Mouse (Mus musculus): Measurements from ENCODE around the gene Atf6b. TPM values are rescaled to one million over a fixed set of nuclear protein-coding genes. Genes with fewer than 3 reads are reported as not detected.

Atf6b gene
- polyA plus RNA-seq, 1 experiment from 2014 or later = 12.9 TPM

- ATAC-seq = no peak
- Histone ChIP-seq H3K27me3 (ENCODE audit: insufficient read depth, low read length) (peaks cover 30% of the 10 kb centered on the region), H3K27ac (ENCODE audit: low read depth) (no peak overlapping the region), H3K4me1 (ENCODE audit: insufficient read depth) (peaks cover 6% of the 10 kb centered on the region), H3K36me3 (replicated peaks; ENCODE audit: insufficient read depth, low read length) (peaks cover 3% of the 10 kb centered on the region), H3K9me3 (ENCODE audit: low read length) (no peaks in the 10 kb centered on the region), H3K9ac (replicated peaks) (no peak overlapping the region), H3K4me2 (ENCODE audit: low read depth, low read length) (no peak overlapping the region), H3K4me3 (ENCODE audit: low read depth, low read length) (no peak overlapping the region)
- TF ChIP-seq CTCF (IDR thresholded peaks at IDR 0.05; ENCODE audit: low read depth) = no peak
- no peak for DNase-seq
- WGBS (ENCODE audit: insufficient replicate concordance) = 68% methylated on average over 3 of the region's 3 CpGs
These were observed 11.6 kb downstream of the Atf6b start for GRCm38 (mm10) chr17:34658591-34658990.

GRCm38 (mm10) chr17:34659181-34659896 lies 12.4 kb downstream of the Atf6b start:
- TF ChIP-seq CTCF (IDR thresholded peaks at IDR 0.05; ENCODE audit: low read depth) (no peak), EP300 (IDR thresholded peaks at IDR 0.05; ENCODE audit: low read depth) (no peak)
- Histone ChIP-seq H3K4me1 (ENCODE audit: insufficient read depth) (peaks cover 6% of the 10 kb centered on the region), H3K9ac (replicated peaks) (no peak overlapping the region), H3K27ac (ENCODE audit: low read depth) (no peak overlapping the region), H3K4me3 (ENCODE audit: low read depth, low read length) (no peak overlapping the region), H3K4me2 (ENCODE audit: low read depth, low read length) (no peak overlapping the region), H3K27me3 (ENCODE audit: insufficient read depth, low read length) (peaks cover 32% of the 10 kb centered on the region), H3K9me3 (ENCODE audit: low read length) (no peaks in the 10 kb centered on the region), H3K36me3 (replicated peaks; ENCODE audit: insufficient read depth, low read length) (peaks cover 2% of the 10 kb centered on the region; the same call in 1 of the 2 replicates)
- DNase-seq (no peak), ATAC-seq (no peak)
- WGBS (ENCODE audit: insufficient replicate concordance) = 43% methylated on average over 12 of the region's 12 CpGs

GRCm38 (mm10) chr17:34659897-34660214 lies 12.9 kb downstream of the Atf6b start:
- 62% methylated on average over 3 of the region's 3 CpGs for whole genome bisulfite sequencing (ENCODE audit: insufficient replicate concordance)

GRCm38 (mm10) chr17:34660259-34660820 lies 13.4 kb downstream of the Atf6b start:
- Histone ChIP-seq H3K4me1 (ENCODE audit: insufficient read depth) (peaks cover 3% of the 10 kb centered on the region), H3K27me3 (ENCODE audit: insufficient read depth, low read length) (peaks cover 32% of the 10 kb centered on the region), H3K4me3 (ENCODE audit: low read depth, low read length) (no peak overlapping the region), H3K36me3 (replicated peaks; ENCODE audit: insufficient read depth, low read length) (no peaks in the 10 kb centered on the region), H3K9me3 (ENCODE audit: low read length) (no peaks in the 10 kb centered on the region), H3K4me2 (ENCODE audit: low read depth, low read length) (no peak overlapping the region), H3K9ac (replicated peaks) (no peak overlapping the region), H3K27ac (ENCODE audit: low read depth) (0 out of 2 replicates have a peak overlapping the region, but pooled peaks have one; percentile 16)
- TF ChIP-seq EP300 (IDR thresholded peaks at IDR 0.05; ENCODE audit: low read depth) (no peak), CTCF (IDR thresholded peaks at IDR 0.05; ENCODE audit: low read depth) (no peak)
- DNase-seq (no peak), ATAC-seq (no peak)
- WGBS (ENCODE audit: insufficient replicate concordance) = 39% methylated on average over 11 of the region's 11 CpGs

More at GRCm38 (mm10) chr17:34659897-34660214, 12.9 kb downstream of the Atf6b start:
- no peak overlapping the region for H3K4me2 ChIP-seq (ENCODE audit: low read depth, low read length)
- no peak for DNase-seq
- peaks cover 6% of the 10 kb centered on the region for H3K4me1 ChIP-seq (ENCODE audit: insufficient read depth)
- no peak for TF ChIP-seq CTCF (IDR thresholded peaks at IDR 0.05; ENCODE audit: low read depth)
- no peak for TF ChIP-seq EP300 (IDR thresholded peaks at IDR 0.05; ENCODE audit: low read depth)
- H3K27ac ChIP-seq (ENCODE audit: low read depth) = no peak overlapping the region
- no peak overlapping the region for H3K9ac ChIP-seq (replicated peaks)
- H3K27me3 ChIP-seq (ENCODE audit: insufficient read depth, low read length) = peaks cover 32% of the 10 kb centered on the region
- no peaks in the 10 kb centered on the region for H3K9me3 ChIP-seq (ENCODE audit: low read length)
- H3K36me3 ChIP-seq (replicated peaks; ENCODE audit: insufficient read depth, low read length) = no peaks in the 10 kb centered on the region
- H3K4me3 ChIP-seq (ENCODE audit: low read depth, low read length) = no peak overlapping the region
- ATAC-seq = no peak

GRCm38 (mm10) chr17:34661121-34661591 lies 14.2 kb downstream of the Atf6b start:
- Histone ChIP-seq H3K9ac (replicated peaks) (no peak overlapping the region; the same call in 1 of the 2 replicates), H3K27me3 (ENCODE audit: insufficient read depth, low read length) (peaks cover 32% of the 10 kb centered on the region), H3K4me1 (ENCODE audit: insufficient read depth) (peaks cover under 1% of the 10 kb centered on the region; the same call in 1 of the 2 replicates), H3K36me3 (replicated peaks; ENCODE audit: insufficient read depth, low read length) (no peaks in the 10 kb centered on the region), H3K4me2 (ENCODE audit: low read depth, low read length) (peak overlapping the region; percentile 11; the same call in 1 of the 2 replicates), H3K4me3 (ENCODE audit: low read depth, low read length) (no peak overlapping the region), H3K27ac (ENCODE audit: low read depth) (0 out of 2 replicates have a peak overlapping the region, but pooled peaks have one; percentile 12), H3K9me3 (ENCODE audit: low read length) (no peaks in the 10 kb centered on the region)
- WGBS (ENCODE audit: insufficient replicate concordance) = 6% methylated on average over 18 of the region's 19 CpGs
- TF ChIP-seq EP300 (IDR thresholded peaks at IDR 0.05; ENCODE audit: low read depth) (0 out of 2 replicates have a peak, but pooled peaks have one; percentile 9), CTCF (IDR thresholded peaks at IDR 0.05; ENCODE audit: low read depth) (no peak)
- no peak for DNase-seq
- peak; percentile 63 for ATAC-seq

GRCm38 (mm10) chr17:34662468-34662867 lies 15.5 kb downstream of the Atf6b start:
- ATAC-seq (no peak), DNase-seq (no peak)
- WGBS (ENCODE audit: insufficient replicate concordance) = 70% methylated on average over 1 of the region's 1 CpGs
- Histone ChIP-seq H3K27ac (ENCODE audit: low read depth) (no peak overlapping the region), H3K4me1 (ENCODE audit: insufficient read depth) (no peaks in the 10 kb centered on the region), H3K4me3 (ENCODE audit: low read depth, low read length) (no peak overlapping the region), H3K27me3 (ENCODE audit: insufficient read depth, low read length) (peaks cover 30% of the 10 kb centered on the region), H3K9ac (replicated peaks) (no peak overlapping the region), H3K9me3 (ENCODE audit: low read length) (no peaks in the 10 kb centered on the region), H3K4me2 (ENCODE audit: low read depth, low read length) (no peak overlapping the region), H3K36me3 (replicated peaks; ENCODE audit: insufficient read depth, low read length) (no peaks in the 10 kb centered on the region)
- TF ChIP-seq EP300 (IDR thresholded peaks at IDR 0.05; ENCODE audit: low read depth) (no peak), CTCF (IDR thresholded peaks at IDR 0.05; ENCODE audit: low read depth) (no peak)

Measured in liver, postnatal 0 days (tissue).